Mouse (Mus musculus) Patski (cell line): ENCODE results near the gene Nr4a1. TPM values are rescaled to one million over a fixed set of nuclear protein-coding genes. Genes with fewer than 3 reads are reported as not detected.

ENCODE experiments used
- ATAC-seq: fragments of 100-300 bp; one replicate; pipeline ENCODE4 v1.8.0; 2021
- CTCF ChIA-PET: fragments of 350-600 bp; sonication (Branson Sonifier 250); formaldehyde crosslinking; loops from one replicate; lab custom pipeline; 2022; ENCODE audit warnings: inconsistent platforms; lab: Charles Lee
- POLR2A ChIA-PET: fragments of 350-600 bp; sonication (Branson Sonifier 250); formaldehyde crosslinking; loops from one replicate; lab custom pipeline; 2022; ENCODE audit warnings: antibody characterized with exemption, inconsistent platforms; lab: Charles Lee
- DNase-seq: peaks from one replicate; pipeline ENCODE4 v3.0.0-alpha.2; 2011; ENCODE audit warnings: low read depth, low spot score
- H3K27me3 ChIP-seq: fragments of 371-371 bp; one replicate; pipeline ENCODE4 v1.5.1; 2021
- CTCF ChIP-seq: fragments of 100-300 bp; IDR thresholded peaks from one replicate; pipeline ENCODE4 v1.5.1; 2021
- in situ Hi-C: fragments of 300-500 bp; cut with MboI; formaldehyde crosslinking; loops from 3 replicates; pipeline ENCODE4 v1.11.1; 2018; ENCODE audit warnings: low pct_unique_long_range_greater_than_20kb, mixed read lengths
- polyA plus RNA-seq: library from polyadenylated mRNA; unstranded; gene quantifications from one replicate; pipeline ENCODE4 v1.2.3, GENCODE M21; 2021

The Nr4a1 gene
- polyA plus RNA-seq, 1 experiment from 2014 or later: 2.2 TPM

DNA sequence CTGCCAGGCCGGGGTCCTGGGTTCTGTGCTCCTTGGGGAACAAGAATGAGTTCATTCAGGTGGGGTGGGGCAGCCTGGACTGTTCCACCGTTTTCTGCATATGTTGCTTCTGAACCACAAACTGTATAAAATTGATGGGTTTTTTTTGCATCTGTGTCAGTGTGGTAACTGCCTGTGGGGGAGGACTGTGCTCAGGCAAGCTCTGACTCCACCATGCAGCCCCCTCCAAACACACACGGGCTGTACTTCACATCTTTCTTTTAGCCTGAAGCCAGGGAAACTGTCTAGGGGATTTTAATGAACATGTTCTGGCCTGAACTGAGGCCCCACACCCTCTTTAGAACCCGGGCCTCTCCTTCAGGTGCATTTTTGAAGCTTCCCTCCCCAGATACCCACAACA, 21.5 kb upstream of the Nr4a1 start:
- no peak for ATAC-seq
- POLR2A ChIA-PET: interaction anchor here (1.1 kb wide), 1 partner anchor 13 kb away, joined by 4 read pairs; no protein-coding TSS in a partner anchor
- no peak for DNase-seq
- CTCF ChIA-PET: interaction anchor here (0.7 to 0.8 kb wide), 3 partner anchors 9 to 51 kb away, joined by 3 to 4 read pairs (median 4); partner anchors contain the start of gene Grasp
- no peak for TF ChIP-seq CTCF
- H3K27me3 ChIP-seq: no peaks in the 10 kb centered on the region
- in situ Hi-C loops: no loop called here

DNA sequence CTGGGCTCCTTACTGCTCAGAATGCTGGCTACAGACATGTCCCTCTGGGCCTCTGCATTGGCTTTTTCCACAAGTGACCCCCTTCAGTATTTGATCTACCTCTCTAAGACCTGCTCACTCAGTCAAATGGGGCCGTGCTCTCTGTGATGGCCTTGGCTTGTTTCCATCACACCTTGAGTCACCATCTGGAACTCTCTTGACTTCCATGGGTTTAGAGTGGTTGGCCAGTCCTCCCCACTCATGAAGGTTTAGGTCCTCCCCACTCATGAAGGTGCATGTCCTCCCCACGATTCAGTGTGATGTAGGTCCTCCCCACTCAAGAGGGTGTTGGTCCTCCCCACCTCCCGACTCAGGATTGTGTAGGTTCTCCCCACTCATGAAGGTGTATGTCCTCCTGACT, 20.9 kb upstream of the Nr4a1 start:
- in situ Hi-C loops: no loop called here
- no peak for TF ChIP-seq CTCF
- no peaks in the 10 kb centered on the region for H3K27me3 ChIP-seq
- ChIA-PET POLR2A (no interaction called here), CTCF (interaction anchor here (0.7 to 6.2 kb wide), 4 partner anchors 10 to 50 kb away, joined by 3 to 92 read pairs (median 4); partner anchors contain the start of gene Grasp)
- no peak for DNase-seq
- ATAC-seq: no peak

DNA sequence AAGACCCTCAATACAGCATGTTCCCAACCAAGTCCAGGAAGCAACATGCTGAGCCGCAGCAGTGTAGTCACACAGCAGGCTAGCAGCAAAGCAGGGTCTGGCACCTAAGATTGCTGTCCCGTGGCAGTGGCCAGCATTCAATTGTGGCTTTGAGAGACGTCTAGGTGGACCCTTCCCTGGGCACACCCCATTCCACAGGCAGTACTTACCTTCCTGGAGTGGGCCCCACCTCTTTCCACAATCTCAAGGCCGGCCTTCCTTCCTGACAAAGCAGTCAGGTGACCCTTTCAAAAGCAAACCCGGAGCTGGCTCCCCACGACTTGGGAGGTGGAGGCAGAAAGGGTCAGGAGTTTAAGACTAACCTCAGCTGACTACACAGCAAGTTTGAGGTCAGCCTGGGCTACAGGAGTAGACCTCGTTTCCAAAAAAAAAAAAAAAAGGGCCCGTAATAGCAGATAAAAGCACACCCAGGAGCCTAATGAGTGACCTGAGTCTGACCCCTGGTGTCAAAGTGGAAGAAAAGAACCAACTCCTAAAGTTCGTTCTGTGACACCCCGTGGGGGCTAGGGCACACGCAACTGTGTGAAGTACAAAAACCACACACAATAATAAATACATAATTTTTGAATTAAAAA, 20.3 kb upstream of the Nr4a1 start:
- in situ Hi-C loops: no loop called here
- ATAC-seq: no peak
- no peaks in the 10 kb centered on the region for H3K27me3 ChIP-seq
- ChIA-PET CTCF (interaction anchor here (0.7 to 6.2 kb wide), 3 partner anchors 11 to 50 kb away, joined by 3 to 92 read pairs (median 4); partner anchors contain the start of gene Grasp), POLR2A (no interaction called here)
- no peak for DNase-seq
- TF ChIP-seq CTCF: no peak

GRCm38 (mm10) chr15:101234611-101235341, 19.3 kb upstream of the Nr4a1 start:
- no peaks in the 10 kb centered on the region for H3K27me3 ChIP-seq
- DNase-seq: no peak
- ChIA-PET POLR2A (interaction anchor here (1.6 to 5.0 kb wide), 3 partner anchors 10 to 22 kb away, joined by 3 to 29 read pairs (median 12); no protein-coding TSS in a partner anchor), CTCF (interaction anchor here (1.3 to 7.7 kb wide), 7 partner anchors 7 to 81 kb away, joined by 3 to 92 read pairs (median 9); partner anchors contain the start of genes Atg101 and Grasp)
- TF ChIP-seq CTCF: no peak
- in situ Hi-C loops: no loop called here
- ATAC-seq: no peak

GRCm38 (mm10) chr15:101235342-101235698, 18.7 kb upstream of the Nr4a1 start:
- no peak for DNase-seq
- ChIA-PET CTCF (interaction anchor here (1.3 to 7.7 kb wide), 7 partner anchors 8 to 80 kb away, joined by 3 to 92 read pairs (median 9); partner anchors contain the start of genes Atg101 and Grasp), POLR2A (interaction anchor here (0.6 to 5.0 kb wide), 5 partner anchors 10 to 837 kb away, joined by 3 to 29 read pairs (median 11); no protein-coding TSS in a partner anchor)
- TF ChIP-seq CTCF: no peak
- no peak for ATAC-seq
- H3K27me3 ChIP-seq: no peaks in the 10 kb centered on the region
- in situ Hi-C loops: no loop called here

- in situ Hi-C loops: no loop called here
- ChIA-PET POLR2A (interaction anchor here (0.6 to 5.0 kb wide), 5 partner anchors 11 to 836 kb away, joined by 3 to 29 read pairs (median 11); no protein-coding TSS in a partner anchor), CTCF (interaction anchor here (1.1 to 7.7 kb wide), 7 partner anchors 8 to 80 kb away, joined by 3 to 92 read pairs (median 9); partner anchors contain the start of genes Atg101 and Grasp)
- ATAC-seq (no peak), DNase-seq (no peak)
- no peak for TF ChIP-seq CTCF
- H3K27me3 ChIP-seq: no peaks in the 10 kb centered on the region
Measured at GRCm38 (mm10) chr15:101235728-101236327, 18.2 kb upstream of the Nr4a1 start.

DNA sequence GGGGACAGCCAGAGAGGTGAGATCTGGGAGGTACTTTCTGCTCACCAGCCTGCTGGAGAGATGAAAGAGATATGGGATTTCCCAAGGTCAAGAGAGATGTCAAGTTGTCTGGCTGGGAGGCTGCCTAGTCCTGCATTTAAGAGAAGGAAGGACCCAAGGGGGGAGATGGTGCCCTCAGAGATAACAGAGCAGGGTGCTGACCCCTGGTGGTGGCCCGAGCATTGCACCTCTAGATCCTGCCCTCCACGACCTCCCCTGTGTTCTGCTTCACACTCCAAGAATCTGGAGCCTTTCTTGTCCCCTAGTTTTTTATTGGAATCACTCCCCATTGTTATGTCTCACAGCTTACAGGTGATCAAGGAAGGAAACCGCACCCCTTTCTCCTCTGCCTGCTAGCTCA, 17.2 kb upstream of the Nr4a1 start:
- in situ Hi-C loops: no loop called here
- ChIA-PET POLR2A (interaction anchor here (5.0 kb wide), 1 partner anchor 15 kb away, joined by 29 read pairs; no protein-coding TSS in a partner anchor), CTCF (interaction anchor here (0.9 to 7.7 kb wide), 12 partner anchors 9 to 79 kb away, joined by 3 to 92 read pairs (median 4); partner anchors contain the start of gene Grasp)
- no peaks in the 10 kb centered on the region for H3K27me3 ChIP-seq
- no peak for DNase-seq
- no peak for ATAC-seq
- TF ChIP-seq CTCF: peak; percentile 91

GRCm38 (mm10) chr15:101238885-101239511, 15.1 kb upstream of the Nr4a1 start:
- POLR2A ChIA-PET: interaction anchor here (0.5 to 5.0 kb wide), 3 partner anchors 17 to 164 kb away, joined by 3 to 29 read pairs (median 6); no protein-coding TSS in a partner anchor
- no peaks in the 10 kb centered on the region for H3K27me3 ChIP-seq
- in situ Hi-C loops: no loop called here
- DNase-seq (no peak), ATAC-seq (no peak)
- CTCF ChIA-PET: interaction anchor here (0.9 to 7.7 kb wide), 7 partner anchors 11 to 92 kb away, joined by 3 to 92 read pairs (median 7); partner anchors contain the start of gene Grasp
- TF ChIP-seq CTCF: peak; percentile 75

GRCm38 (mm10) chr15:101239821-101240220, 14.2 kb upstream of the Nr4a1 start:
- in situ Hi-C loops: loop anchor here (5.0 kb wide), 1 partner anchor 42 kb away; the partner anchor contains the start of gene Atg101

More at GRCm38 (mm10) chr15:101239821-101240220, 14.2 kb upstream of the Nr4a1 start:
- no peak for TF ChIP-seq CTCF
- ChIA-PET POLR2A (interaction anchor here (0.6 kb wide), 1 partner anchor 41 kb away, joined by 3 read pairs; no protein-coding TSS in a partner anchor), CTCF (interaction anchor here (0.9 to 7.7 kb wide), 3 partner anchors 41 to 76 kb away, joined by 3 to 44 read pairs (median 15); no protein-coding TSS in a partner anchor)
- H3K27me3 ChIP-seq: no peaks in the 10 kb centered on the region
- ATAC-seq (no peak), DNase-seq (no peak)
